Mouse (Mus musculus) fat pad, adult 2 months (tissue): Measurements from ENCODE around the gene Gaa.

Experiments used
- DNase-seq: peaks from one replicate; pipeline ENCODE4 v3.0.0-alpha.2; 2011; ENCODE audit warnings: low read depth, low spot score; ENCODE audit errors: extremely low read depth

Gaa gene

GRCm38 (mm10) chr11:119300246-119300935, 32.7 kb downstream of the Gaa start:
- DNase-seq: no peak

GRCm38 (mm10) chr11:119300986-119301385, 33.3 kb downstream of the Gaa start:
- DNase-seq: peak; percentile 34

DNA sequence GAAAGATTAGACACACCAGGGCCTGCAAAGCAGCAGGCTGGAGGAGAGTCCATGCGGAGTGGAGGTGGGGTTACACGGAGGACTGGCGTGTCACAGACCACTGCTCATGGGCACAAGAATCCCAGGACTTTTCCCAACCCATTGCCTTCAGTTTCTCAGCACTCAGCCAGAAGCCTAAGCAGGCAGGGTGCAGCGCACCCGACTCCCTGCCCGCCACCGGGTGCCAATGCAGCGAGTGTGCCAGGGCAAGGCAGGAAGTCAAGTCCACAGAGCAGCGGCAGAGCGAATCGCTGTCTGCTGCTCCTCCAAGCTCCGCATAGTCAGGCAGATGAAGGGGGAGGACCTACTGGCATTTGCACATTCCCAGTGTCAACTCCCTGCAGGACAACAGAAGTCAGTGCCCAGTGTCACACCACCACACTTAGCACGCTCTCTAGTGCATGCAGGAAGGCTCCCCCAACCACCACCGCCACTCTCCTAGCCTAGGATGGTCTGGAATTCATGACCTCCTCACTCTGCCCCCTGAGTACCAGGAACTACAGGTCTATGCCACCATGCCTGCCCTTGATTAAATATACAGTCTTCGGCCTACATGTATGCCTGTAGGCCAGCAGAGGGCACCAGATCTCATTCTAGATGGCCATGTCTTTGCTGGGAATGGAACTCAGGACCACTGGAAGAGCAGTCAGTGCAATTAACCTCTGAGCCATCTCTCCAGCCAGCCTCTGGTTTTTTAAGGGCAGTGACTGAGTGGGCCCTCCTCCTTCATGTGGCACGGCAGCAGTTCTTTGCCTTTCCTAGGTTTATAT, 37.4 kb downstream of the Gaa start:
- DNase-seq: no peak

- DNase-seq: peak; percentile 50
Measured at GRCm38 (mm10) chr11:119306762-119307657, 39.3 kb downstream of the Gaa start.

GRCm38 (mm10) chr11:119307658-119307867, 39.9 kb downstream of the Gaa start, which contains the start of gene Card14:
Gene Card14, plus strand, starts transcription at chr11:119307768.
- DNase-seq: no peak

DNA sequence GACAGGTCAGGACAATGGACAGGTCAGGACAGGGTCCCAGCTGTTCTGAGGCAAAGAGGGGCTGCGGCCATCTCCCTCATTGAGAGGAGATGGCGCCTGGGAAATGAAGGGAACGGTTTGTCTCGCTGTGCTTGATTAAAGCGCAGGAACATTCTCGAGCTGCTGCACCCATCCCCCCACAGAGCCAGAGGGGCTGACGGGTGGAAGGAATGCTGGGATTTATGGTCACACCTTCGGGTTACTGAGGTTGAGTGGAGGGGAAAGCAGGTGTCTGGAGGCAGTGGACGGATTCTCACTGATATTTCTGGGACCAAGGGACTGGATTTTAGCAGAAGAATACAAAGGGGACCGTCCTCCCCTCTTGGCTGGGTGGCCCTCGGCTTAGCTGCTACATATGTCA, 40.2 kb downstream of the Gaa start:
- DNase-seq: no peak

GRCm38 (mm10) chr11:119310621-119311020, 42.9 kb downstream of the Gaa start:
- DNase-seq: no peak

DNA sequence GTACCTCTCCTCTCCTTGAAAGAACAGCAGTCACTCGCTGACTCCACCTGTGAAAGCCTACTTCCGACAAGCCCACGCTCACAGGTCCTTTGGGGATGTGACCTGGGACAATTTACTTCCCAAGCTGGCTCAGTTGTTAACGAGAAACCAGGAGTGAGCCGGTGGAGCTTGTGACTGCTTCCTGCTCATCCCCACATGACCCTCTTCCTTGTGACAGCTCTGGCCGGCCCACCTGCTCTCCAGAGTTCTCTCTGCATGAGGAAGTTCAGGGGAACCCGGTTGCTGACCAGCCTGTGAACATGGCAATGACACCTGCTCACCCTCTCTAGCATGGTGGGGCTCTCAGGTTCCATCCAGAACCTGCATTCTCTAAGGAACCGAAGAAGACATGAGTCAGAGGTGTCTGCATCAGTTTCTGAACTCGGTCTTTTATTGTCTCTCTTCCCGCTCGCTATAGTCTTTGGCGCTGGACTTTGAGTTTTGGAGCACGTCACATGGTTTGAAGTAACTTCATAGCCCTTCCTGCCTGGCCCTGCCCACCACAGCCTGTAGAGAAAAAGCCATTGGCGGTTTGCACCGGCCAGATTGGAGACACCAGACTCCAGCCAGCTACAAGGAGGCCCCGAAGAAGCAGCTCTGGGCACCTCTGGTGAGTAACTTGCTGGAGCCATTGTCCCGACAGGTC, 46.7 kb downstream of the Gaa start:
- no peak for DNase-seq

- DNase-seq: no peak
Measured at GRCm38 (mm10) chr11:119316720-119317119, 49.0 kb downstream of the Gaa start.

GRCm38 (mm10) chr11:119322521-119322920, 54.8 kb downstream of the Gaa start:
- no peak for DNase-seq

- no peak for DNase-seq
Measured at GRCm38 (mm10) chr11:119325068-119325467, 57.4 kb downstream of the Gaa start.

DNA sequence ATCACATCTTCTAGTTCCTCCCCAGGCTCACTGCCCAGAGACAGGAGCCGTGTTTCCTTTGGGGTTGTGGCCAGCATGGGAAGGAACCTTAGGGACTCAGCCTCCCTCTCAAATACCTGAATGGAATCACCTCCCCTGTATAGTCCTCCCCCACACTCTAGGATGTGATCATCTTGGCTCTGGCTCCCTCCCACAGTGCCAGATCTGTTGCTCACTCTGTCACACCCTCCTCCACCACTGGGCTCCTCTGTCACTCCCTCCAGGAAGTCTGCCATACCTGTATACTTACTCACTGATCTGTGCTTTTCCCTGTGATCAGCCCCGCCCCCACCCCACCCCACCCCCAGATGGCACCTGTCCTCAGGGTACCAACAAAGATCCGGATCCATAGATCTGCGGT, 62.9 kb downstream of the Gaa start:
- DNase-seq: peak; percentile 31

GRCm38 (mm10) chr11:119331970-119332369, 64.3 kb downstream of the Gaa start:
- no peak for DNase-seq
